Mouse (Mus musculus): ENCODE measurements around the gene Mapre1. TPM values are rescaled to one million over a fixed set of nuclear protein-coding genes. Genes with fewer than 3 reads are reported as not detected.
A peak's percentile ranks its signal among the peaks of the same experiment; 100 is the strongest.
"Not testable (repeated sequence)": the region's sequence is repeated elsewhere in the genome, so short reads cannot be mapped to it uniquely, and the experiment has no call there.

The Mapre1 gene
- total RNA-seq (2014; fragmentation: Nextera tagmentation) (89.8 and 98.7 TPM in 2 replicates), total RNA-seq (2017) (193 and 221 TPM in 2 replicates), polyA plus RNA-seq (2012) (2.4 and 3.5 TPM in 2 replicates)

DNA sequence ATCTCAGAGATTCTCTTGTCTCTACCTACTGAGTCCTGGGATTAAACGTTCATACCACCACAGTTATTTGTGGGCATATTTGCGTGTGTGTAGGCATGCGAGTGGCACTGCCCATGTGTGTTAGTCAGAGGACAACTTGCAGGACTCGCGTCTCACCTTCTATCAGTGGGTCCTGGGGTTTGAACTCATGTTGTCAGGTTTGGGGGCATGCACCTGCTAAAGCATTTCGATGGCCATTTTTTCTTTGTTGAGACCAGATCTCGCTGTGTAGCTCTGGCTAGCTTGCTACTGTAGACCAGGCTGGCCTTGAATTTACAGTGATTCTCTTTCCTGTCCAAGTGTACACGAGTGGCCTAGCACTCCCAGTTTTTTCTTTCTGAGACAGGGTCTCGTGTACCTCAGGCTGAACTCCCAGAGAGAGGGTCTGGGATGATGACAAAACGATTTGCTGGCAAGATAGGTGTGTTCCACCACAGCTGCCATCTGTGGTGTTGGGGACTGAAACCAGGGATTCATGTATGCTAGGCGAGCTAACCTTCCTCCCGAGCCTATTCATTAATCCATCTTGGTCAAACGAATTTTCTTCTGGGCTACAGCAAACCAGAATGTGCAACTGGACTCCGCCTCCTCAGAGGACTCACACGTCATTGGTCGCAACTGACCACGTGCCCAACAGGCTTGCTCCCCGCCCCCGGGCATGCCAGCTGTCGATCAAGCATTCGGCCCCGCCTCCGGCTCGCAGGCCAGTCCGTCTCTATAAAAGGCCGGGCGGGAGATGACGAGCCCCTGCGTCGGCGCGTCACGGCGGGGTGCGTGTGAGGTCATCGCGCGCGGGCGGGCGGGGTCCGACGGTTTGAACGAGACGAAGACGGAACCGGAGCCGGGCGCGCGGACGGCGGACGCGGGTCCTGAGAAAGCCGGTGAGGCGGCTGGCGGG is at the start of gene Mapre1:
Gene Mapre1, plus strand, starts transcription at position 775 of the 937 bp plus-strand sequence.
- Histone ChIP-seq H3K27me3 (ENCODE audit: insufficient read depth, low read length) (peaks cover 6% of the 10 kb centered on the region), H3K4me3 (ENCODE audit: low read depth, low read length) (peak within 1 kb of the TSS; percentile 79), H3K9me3 (replicated peaks) (no peaks in the 10 kb centered on the region), H3K4me1 (ENCODE audit: insufficient read depth, low read depth, low read length) (peaks cover 36% of the 10 kb centered on the region), H3K36me3 (replicated peaks) (peaks cover 30% of the 10 kb centered on the region)
- no peak for TF ChIP-seq TAL1 (conservative IDR thresholded peaks at IDR 0.05; ENCODE audit: low read depth, low read length)
- TF ChIP-seq POLR2AphosphoS5 (IDR thresholded peaks at IDR 0.05; ENCODE audit: insufficient replicate concordance, low read depth, low read length), result no peak
- TF ChIP-seq GATA2 (IDR thresholded peaks at IDR 0.05; ENCODE audit: borderline replicate concordance, low read depth, low read length), result no peak
- TF ChIP-seq GATA1 (IDR thresholded peaks at IDR 0.05; ENCODE audit: borderline replicate concordance, low read length), result no peak
- TF ChIP-seq CTCF (IDR thresholded peaks at IDR 0.05; ENCODE audit: low read depth, low read length), result no peak
- DNase-seq (ENCODE audit: low spot score), result peak; percentile 90
- peak; percentile 99 for ATAC-seq (ENCODE audit: extremely low read depth, insufficient number of reproducible peaks, low FRiP score, poor library complexity, severe bottlenecking)

DNA sequence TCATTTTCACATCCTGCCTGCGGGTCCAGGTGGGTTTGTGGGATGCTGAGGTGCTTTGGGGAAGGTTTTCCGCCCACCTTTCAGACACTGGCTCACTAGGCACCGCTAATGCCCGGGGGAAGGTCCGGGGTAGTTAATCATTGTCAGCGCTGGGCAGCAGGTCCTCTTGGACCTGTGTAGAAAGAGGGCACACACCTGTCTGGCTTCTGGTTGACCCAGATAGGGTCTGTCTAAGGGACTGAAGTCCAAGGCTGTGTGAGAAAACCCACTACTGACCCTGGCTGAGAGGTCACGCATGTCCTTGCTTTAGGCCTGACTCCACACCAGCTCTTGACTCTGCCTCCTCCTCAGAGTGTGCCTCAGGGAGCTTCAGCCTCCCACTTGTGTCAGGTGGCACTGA is 47.7 kb upstream of the Mapre1 start:
- peaks cover 14% of the 10 kb centered on the region for H3K27me3 ChIP-seq (ENCODE audit: insufficient read depth, low read length)
- H3K4me1 ChIP-seq (ENCODE audit: insufficient read depth, low read depth, low read length); H3K36me3 ChIP-seq (replicated peaks); ATAC-seq (ENCODE audit: extremely low read depth, insufficient number of reproducible peaks, low FRiP score, poor library complexity, severe bottlenecking); H3K4me3 ChIP-seq (ENCODE audit: low read depth, low read length); DNase-seq (ENCODE audit: low spot score); H3K9me3 ChIP-seq (replicated peaks): not testable (repeated sequence)

DNA sequence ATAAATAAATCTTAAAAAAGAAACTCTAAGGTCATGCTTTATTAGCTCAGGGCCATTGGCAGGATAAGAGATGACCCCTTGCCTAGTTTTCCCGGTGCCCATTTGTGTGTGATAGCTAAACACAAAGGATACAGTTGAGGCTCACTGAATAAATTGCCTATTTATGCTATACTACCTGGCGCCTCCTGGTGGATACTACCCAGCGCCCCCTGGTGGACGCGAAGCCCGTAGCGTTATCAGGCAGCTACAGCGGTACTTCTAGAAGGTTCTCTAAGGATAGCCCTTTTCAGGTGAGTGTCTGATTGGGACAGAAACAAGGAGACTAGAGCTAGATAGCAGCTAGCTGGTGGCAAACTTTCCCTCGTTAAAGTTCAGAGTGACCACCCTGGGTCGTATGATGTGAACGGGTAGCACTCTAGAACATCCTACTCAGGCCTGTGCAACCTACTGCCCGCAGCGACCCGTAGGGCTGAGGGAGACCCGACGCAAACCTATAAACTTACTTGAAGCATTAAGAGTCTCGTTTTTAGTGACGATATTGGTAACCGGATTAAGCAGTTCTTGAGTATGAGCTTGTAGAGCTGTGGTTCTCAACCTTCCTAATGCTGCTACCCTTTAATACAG is 46.5 kb upstream of the Mapre1 start:
- no peaks in the 10 kb centered on the region for H3K36me3 ChIP-seq (replicated peaks)
- peaks cover 14% of the 10 kb centered on the region for H3K27me3 ChIP-seq (ENCODE audit: insufficient read depth, low read length)
- H3K9me3 ChIP-seq (replicated peaks), result no peaks in the 10 kb centered on the region
- no peak overlapping the region for H3K4me3 ChIP-seq (ENCODE audit: low read depth, low read length)
- H3K4me1 ChIP-seq (ENCODE audit: insufficient read depth, low read depth, low read length), result no peaks in the 10 kb centered on the region
- TF ChIP-seq TAL1 (conservative IDR thresholded peaks at IDR 0.05; ENCODE audit: low read depth, low read length) (no peak), CTCF (IDR thresholded peaks at IDR 0.05; ENCODE audit: low read depth, low read length) (peak; percentile 81)
- DNase-seq (ENCODE audit: low spot score) (peak; percentile 43), ATAC-seq (ENCODE audit: extremely low read depth, insufficient number of reproducible peaks, low FRiP score, poor library complexity, severe bottlenecking) (peak; percentile 34; the same call in 1 of the 2 replicates)

DNA sequence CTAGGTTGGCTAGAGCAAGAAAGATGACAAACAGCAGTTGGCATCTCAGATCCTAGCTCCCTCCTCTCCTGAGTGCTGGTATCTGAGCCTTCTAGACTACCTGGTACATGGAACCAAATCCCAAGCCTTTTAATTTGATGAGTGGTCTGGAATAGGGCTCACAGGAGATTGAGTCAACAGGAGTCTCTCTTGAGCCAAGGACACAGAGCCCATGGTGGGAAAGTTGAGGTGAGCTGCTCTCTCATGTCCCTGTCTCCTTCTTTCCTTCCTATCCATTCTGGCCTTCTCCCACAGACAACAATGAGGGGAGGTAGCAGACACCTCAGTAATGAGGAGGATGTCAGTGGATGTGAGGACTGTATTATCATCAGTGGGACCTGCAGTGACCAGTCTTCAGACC is 44.7 kb upstream of the Mapre1 start, which contains the start of gene Dnmt3c:
Gene Dnmt3c, plus strand, starts transcription at position 301 of the 400 bp plus-strand sequence.
- ATAC-seq (ENCODE audit: extremely low read depth, insufficient number of reproducible peaks, low FRiP score, poor library complexity, severe bottlenecking) (no peak), DNase-seq (ENCODE audit: low spot score) (no peak)
- Histone ChIP-seq H3K9me3 (replicated peaks) (no peaks in the 10 kb centered on the region), H3K36me3 (replicated peaks) (no peaks in the 10 kb centered on the region), H3K4me1 (ENCODE audit: insufficient read depth, low read depth, low read length) (no peaks in the 10 kb centered on the region), H3K27me3 (ENCODE audit: insufficient read depth, low read length) (peaks cover 16% of the 10 kb centered on the region), H3K4me3 (ENCODE audit: low read depth, low read length) (no peak within 1 kb of the TSS)
- no peak for TF ChIP-seq CTCF (IDR thresholded peaks at IDR 0.05; ENCODE audit: low read depth, low read length)
- TF ChIP-seq GATA2 (IDR thresholded peaks at IDR 0.05; ENCODE audit: borderline replicate concordance, low read depth, low read length), result no peak
- TF ChIP-seq POLR2AphosphoS5 (IDR thresholded peaks at IDR 0.05; ENCODE audit: insufficient replicate concordance, low read depth, low read length), result no peak
- no peak for TF ChIP-seq TAL1 (conservative IDR thresholded peaks at IDR 0.05; ENCODE audit: low read depth, low read length)
- TF ChIP-seq GATA1 (IDR thresholded peaks at IDR 0.05; ENCODE audit: borderline replicate concordance, low read length), result no peak

DNA sequence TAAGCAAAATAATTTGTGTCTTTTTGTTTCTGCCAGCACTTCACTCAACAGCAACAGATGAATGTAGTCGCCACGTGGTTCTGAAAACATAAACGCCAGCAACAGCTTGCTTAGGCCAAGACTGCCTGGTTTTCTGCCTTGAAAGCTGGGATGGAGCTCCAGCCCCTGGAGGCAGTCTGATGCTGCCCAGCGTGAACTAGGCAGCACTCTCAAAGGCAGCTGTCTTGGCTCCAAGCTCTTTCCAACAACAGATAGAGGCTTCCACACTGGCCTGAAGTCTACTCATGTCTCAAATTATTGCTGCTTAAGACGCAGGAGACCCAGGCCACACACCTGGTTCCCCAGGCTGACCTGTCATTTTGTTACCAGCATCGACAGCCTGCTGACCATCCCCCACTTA is 37.7 kb upstream of the Mapre1 start:
- DNase-seq (ENCODE audit: low spot score), result no peak
- H3K36me3 ChIP-seq (replicated peaks), result no peaks in the 10 kb centered on the region
- no peak overlapping the region for H3K4me3 ChIP-seq (ENCODE audit: low read depth, low read length)
- no peaks in the 10 kb centered on the region for H3K9me3 ChIP-seq (replicated peaks)
- TF ChIP-seq GATA1 (IDR thresholded peaks at IDR 0.05; ENCODE audit: borderline replicate concordance, low read length) (no peak), TAL1 (conservative IDR thresholded peaks at IDR 0.05; ENCODE audit: low read depth, low read length) (no peak), CTCF (IDR thresholded peaks at IDR 0.05; ENCODE audit: low read depth, low read length) (no peak), POLR2AphosphoS5 (IDR thresholded peaks at IDR 0.05; ENCODE audit: insufficient replicate concordance, low read depth, low read length) (no peak), GATA2 (IDR thresholded peaks at IDR 0.05; ENCODE audit: borderline replicate concordance, low read depth, low read length) (no peak)
- H3K4me1 ChIP-seq (ENCODE audit: insufficient read depth, low read depth, low read length), result no peaks in the 10 kb centered on the region
- no peak for ATAC-seq (ENCODE audit: extremely low read depth, insufficient number of reproducible peaks, low FRiP score, poor library complexity, severe bottlenecking)
- H3K27me3 ChIP-seq (ENCODE audit: insufficient read depth, low read length), result peaks cover 23% of the 10 kb centered on the region

DNA sequence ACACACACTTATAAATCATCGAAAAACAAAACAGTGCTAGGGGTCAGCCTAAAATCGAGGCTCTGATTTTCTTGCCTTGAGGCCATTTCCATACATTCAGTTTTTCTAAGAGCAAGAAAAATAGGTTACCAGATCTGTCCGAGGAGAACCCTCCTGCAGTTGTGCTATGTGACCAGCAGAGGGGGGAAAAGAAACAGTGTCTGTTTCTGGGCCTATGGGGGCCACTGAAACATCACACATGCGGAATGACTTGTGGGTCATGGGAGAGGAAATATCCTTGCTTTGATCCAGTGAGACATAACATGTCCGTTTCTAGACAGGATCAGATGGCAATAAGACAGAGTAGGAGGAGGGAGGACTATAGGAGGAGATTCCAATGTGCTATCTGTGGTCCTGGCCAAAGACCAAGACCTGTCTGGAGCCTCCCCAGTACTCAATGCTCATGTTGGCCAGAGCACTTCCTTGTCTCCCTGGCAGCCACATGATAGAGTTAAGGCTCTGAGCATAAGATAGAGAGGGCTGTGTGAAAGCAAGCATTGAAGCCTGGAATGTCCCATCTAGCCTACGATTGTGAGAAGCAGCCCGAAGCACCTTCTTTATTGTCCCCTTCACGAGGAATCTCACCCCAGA is 30.3 kb upstream of the Mapre1 start:
- H3K36me3 ChIP-seq (replicated peaks), result no peaks in the 10 kb centered on the region
- H3K9me3 ChIP-seq (replicated peaks), result no peaks in the 10 kb centered on the region
- H3K4me1 ChIP-seq (ENCODE audit: insufficient read depth, low read depth, low read length), result peaks cover 2% of the 10 kb centered on the region; the same call in 1 of the 2 replicates
- no peak for TF ChIP-seq POLR2AphosphoS5 (IDR thresholded peaks at IDR 0.05; ENCODE audit: insufficient replicate concordance, low read depth, low read length)
- peak; percentile 38; the same call in 1 of the 2 replicates for TF ChIP-seq CTCF (IDR thresholded peaks at IDR 0.05; ENCODE audit: low read depth, low read length)
- no peak overlapping the region for H3K4me3 ChIP-seq (ENCODE audit: low read depth, low read length)
- peak; percentile 50 for DNase-seq (ENCODE audit: low spot score)
- peaks cover 21% of the 10 kb centered on the region for H3K27me3 ChIP-seq (ENCODE audit: insufficient read depth, low read length)
- peak; percentile 22; the same call in 1 of the 2 replicates for ATAC-seq (ENCODE audit: extremely low read depth, insufficient number of reproducible peaks, low FRiP score, poor library complexity, severe bottlenecking)

All from G1E (cell line).